Mouse (Mus musculus): ENCODE measurements around the gene Rplp2. TPM values are rescaled to one million over a fixed set of nuclear protein-coding genes. Genes with fewer than 3 reads are reported as not detected.

Gene Rplp2
- polyA plus RNA-seq, 1 experiment from 2014 or later: 1,319 TPM

GRCm38 (mm10) chr7:141417731-141418681 lies 29.2 kb upstream of the Rplp2 start:
- H3K4me1 ChIP-seq: peaks cover 8% of the 10 kb centered on the region
- H3K9ac ChIP-seq: no peak overlapping the region
- no peaks in the 10 kb centered on the region for H3K9me3 ChIP-seq
- H3K4me3 ChIP-seq (replicated peaks): no peak overlapping the region
- WGBS: 73% methylated on average over 8 of the region's 8 CpGs
- H3K27me3 ChIP-seq (replicated peaks): no peaks in the 10 kb centered on the region
- H3K27ac ChIP-seq: no peak overlapping the region
- H3K4me2 ChIP-seq: no peak overlapping the region
- H3K36me3 ChIP-seq: no peaks in the 10 kb centered on the region
- no peak for ATAC-seq (ENCODE audit: insufficient read depth, low FRiP score, low read depth)

- Histone ChIP-seq H3K9ac (no peak overlapping the region), H3K4me3 (replicated peaks) (no peak overlapping the region), H3K4me1 (0 out of 2 replicates have a peak, but pooled peaks cover 5% of the 10 kb centered on the region), H3K4me2 (no peak overlapping the region), H3K27ac (no peak overlapping the region), H3K9me3 (no peaks in the 10 kb centered on the region), H3K36me3 (no peaks in the 10 kb centered on the region), H3K27me3 (replicated peaks) (no peaks in the 10 kb centered on the region)
- WGBS: 58% methylated on average over 7 of the region's 7 CpGs
- no peak for ATAC-seq (ENCODE audit: insufficient read depth, low FRiP score, low read depth)
Observed at GRCm38 (mm10) chr7:141418970-141419369, 28.2 kb upstream of the Rplp2 start.

DNA sequence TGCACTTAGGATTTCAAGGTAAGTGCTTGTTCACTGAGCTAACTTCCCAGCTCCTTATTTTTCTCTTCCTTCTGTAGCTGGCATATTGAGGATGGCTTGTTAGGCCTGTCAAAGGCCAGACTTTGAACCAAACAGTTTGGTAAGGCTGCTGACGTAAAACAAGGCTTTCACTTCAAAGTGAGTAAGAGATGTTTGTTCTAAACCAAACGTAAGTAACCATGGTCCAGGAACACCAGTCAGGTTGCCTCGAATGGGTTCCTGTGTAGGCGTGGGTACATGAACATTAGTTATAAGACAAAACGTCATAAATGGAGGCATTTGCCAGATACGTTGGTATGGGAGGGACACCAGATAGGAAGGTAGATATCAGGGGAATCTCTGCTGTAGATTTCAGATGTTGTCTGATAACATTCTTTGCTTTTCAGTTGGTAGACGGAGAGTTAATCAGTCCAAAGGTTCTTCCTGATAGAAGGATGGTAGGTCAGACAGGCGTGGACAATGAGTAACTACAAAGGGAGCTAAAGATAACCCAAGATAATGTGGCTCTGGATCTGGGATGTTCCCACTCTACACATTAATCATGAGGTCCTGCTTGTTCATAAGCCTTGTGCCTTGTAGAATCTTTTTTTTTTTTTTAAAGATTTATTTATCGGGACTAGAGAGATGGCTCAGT lies 27.0 kb upstream of the Rplp2 start:
- H3K9ac ChIP-seq: no peak overlapping the region
- no peaks in the 10 kb centered on the region for H3K4me1 ChIP-seq
- H3K36me3 ChIP-seq: no peaks in the 10 kb centered on the region
- no peaks in the 10 kb centered on the region for H3K9me3 ChIP-seq
- H3K4me3 ChIP-seq (replicated peaks): no peak overlapping the region
- H3K4me2 ChIP-seq: no peak overlapping the region
- H3K27me3 ChIP-seq (replicated peaks): no peaks in the 10 kb centered on the region
- ATAC-seq (ENCODE audit: insufficient read depth, low FRiP score, low read depth): no peak
- 71% methylated on average over 9 of the region's 9 CpGs for WGBS
- H3K27ac ChIP-seq: no peak overlapping the region

- Histone ChIP-seq H3K4me3 (replicated peaks) (no peak overlapping the region), H3K27ac (no peak overlapping the region), H3K4me1 (0 out of 2 replicates have a peak, but pooled peaks cover under 1% of the 10 kb centered on the region), H3K9me3 (no peaks in the 10 kb centered on the region), H3K4me2 (no peak overlapping the region), H3K27me3 (replicated peaks) (no peaks in the 10 kb centered on the region), H3K36me3 (no peaks in the 10 kb centered on the region), H3K9ac (no peak overlapping the region)
- no peak for ATAC-seq (ENCODE audit: insufficient read depth, low FRiP score, low read depth)
- WGBS: 72% methylated on average over 4 of the region's 4 CpGs
Observed at GRCm38 (mm10) chr7:141423811-141424210, 23.4 kb upstream of the Rplp2 start.

DNA sequence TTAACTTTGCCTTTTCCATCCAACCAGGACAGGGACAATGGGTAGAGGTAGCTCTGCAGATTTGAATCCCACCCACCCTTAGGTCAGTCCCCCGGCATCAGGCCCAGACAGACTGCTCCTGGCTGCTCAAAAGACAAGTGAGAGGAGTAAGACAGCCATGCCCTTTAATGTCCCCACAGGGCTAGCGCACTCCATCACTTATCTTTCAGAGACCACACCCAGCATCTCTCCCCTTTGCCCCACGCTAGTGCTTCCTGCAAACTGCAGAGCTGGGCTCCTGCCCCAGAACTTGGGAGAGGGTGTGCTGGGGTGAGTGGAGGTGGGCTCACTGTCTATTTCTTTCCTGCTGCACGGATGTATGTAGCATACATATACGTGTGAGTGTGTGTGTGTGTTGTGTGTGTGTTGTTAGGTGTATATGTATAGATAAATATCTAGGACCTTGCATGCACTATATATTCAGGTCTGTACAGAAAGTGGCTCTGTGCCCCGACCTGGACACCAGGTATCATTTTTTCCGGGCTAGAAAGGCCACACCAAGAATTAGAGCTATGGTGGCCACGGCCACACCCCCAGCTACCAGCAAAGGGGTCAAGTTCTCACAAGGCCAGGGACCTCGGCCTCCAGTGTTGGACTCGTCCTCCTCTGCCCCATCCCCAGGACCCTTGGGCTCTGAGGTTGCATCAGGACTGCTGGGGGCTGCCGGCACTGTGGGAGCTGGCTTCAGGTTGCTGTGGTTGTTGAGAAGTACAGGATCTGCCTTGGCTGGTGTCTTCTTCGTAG lies 20.0 kb upstream of the Rplp2 start:
- WGBS: 77% methylated on average over 12 of the region's 12 CpGs
- Histone ChIP-seq H3K4me3 (replicated peaks) (no peak overlapping the region), H3K27ac (no peak overlapping the region), H3K9ac (no peak overlapping the region), H3K9me3 (no peaks in the 10 kb centered on the region), H3K4me1 (peaks cover 17% of the 10 kb centered on the region), H3K36me3 (peaks cover 9% of the 10 kb centered on the region), H3K4me2 (no peak overlapping the region), H3K27me3 (replicated peaks) (no peaks in the 10 kb centered on the region)
- no peak for ATAC-seq (ENCODE audit: insufficient read depth, low FRiP score, low read depth)

- Histone ChIP-seq H3K4me1 (peaks cover 22% of the 10 kb centered on the region), H3K36me3 (peaks cover 9% of the 10 kb centered on the region), H3K9ac (no peak overlapping the region), H3K9me3 (no peaks in the 10 kb centered on the region), H3K4me2 (no peak overlapping the region; the same call in 1 of the 2 replicates), H3K4me3 (replicated peaks) (no peak overlapping the region), H3K27me3 (replicated peaks) (no peaks in the 10 kb centered on the region), H3K27ac (no peak overlapping the region)
- 39% methylated on average over 5 of the region's 5 CpGs for WGBS
- ATAC-seq (ENCODE audit: insufficient read depth, low FRiP score, low read depth): no peak
Observed at GRCm38 (mm10) chr7:141428701-141429100, 18.5 kb upstream of the Rplp2 start.

DNA sequence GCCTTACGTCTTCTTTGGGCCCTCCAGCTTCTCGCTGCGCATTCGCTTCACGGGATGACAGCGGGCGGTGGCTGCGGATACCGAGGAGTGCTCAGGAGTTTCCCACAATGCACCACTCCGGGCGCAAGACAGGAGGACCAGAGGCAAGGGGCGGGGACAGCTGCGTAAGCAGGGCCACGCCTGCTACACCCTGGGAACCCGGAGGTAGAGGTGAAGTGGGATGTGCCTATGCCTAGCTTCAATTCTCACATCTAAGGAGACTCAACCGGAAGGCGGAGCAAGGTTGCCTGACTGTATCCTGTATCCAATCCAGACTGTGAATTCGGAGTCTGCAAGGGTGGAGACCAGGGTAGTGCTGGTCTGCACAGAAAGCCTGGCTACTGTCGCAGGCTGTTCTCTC lies 17.9 kb upstream of the Rplp2 start, which contains the start of gene Cend1:
Cend1 (minus strand) TSS at position 182 of the 400 bp plus-strand sequence.
- Histone ChIP-seq H3K36me3 (peaks cover 9% of the 10 kb centered on the region), H3K4me1 (peaks cover 28% of the 10 kb centered on the region), H3K4me2 (peak within 1 kb of the TSS; percentile 34), H3K27ac (no peak within 1 kb of the TSS), H3K4me3 (replicated peaks) (0 out of 2 replicates have a peak within 1 kb of the TSS, but pooled peaks have one; percentile 12), H3K27me3 (replicated peaks) (no peaks in the 10 kb centered on the region), H3K9me3 (no peaks in the 10 kb centered on the region), H3K9ac (no peak within 1 kb of the TSS)
- ATAC-seq (ENCODE audit: insufficient read depth, low FRiP score, low read depth): peak; percentile 70
- WGBS: 4% methylated on average over 19 of the region's 19 CpGs

DNA sequence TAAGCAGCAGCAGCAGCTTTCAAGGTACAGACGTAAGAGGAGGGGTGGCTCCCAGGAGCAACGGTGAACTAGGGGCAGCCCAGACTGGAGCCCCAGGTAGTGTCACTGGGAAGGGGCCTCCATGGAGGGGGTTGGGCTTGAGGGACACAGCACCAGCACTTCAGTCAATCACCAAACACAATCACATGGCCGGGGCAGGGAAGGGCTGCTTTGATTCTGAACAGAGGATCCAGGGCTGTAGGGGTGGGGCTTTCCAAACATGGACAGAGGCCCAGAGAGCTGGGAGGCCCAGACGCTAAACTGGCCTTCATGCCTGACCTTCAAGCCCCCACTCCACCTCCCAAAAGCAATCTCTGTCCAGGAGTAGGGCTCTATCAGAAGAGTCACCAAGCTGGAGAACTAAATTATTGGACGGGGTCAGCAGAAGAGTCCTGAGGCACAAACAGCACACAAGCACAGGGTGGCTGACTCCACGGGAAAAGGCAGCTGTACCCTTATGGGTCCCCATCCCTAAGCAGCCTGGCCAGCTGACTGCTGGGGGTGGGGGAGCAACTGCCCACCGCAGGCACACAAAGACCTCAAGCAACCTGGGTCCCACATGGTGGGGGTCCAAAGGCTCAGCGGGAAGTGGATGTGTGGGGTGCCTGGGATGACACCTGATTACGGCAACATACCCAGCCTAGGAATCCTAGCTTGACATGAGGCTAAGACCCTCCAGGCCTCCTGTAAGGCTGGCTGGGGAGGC lies 17.2 kb upstream of the Rplp2 start:
- 53% methylated on average over 9 of the region's 9 CpGs for WGBS
- Histone ChIP-seq H3K9ac (no peak overlapping the region), H3K4me2 (peak overlapping the region; percentile 34), H3K27ac (no peak overlapping the region), H3K36me3 (peaks cover 9% of the 10 kb centered on the region), H3K4me3 (replicated peaks) (no peak overlapping the region), H3K4me1 (peaks cover 35% of the 10 kb centered on the region), H3K27me3 (replicated peaks) (no peaks in the 10 kb centered on the region), H3K9me3 (no peaks in the 10 kb centered on the region)
- no peak for ATAC-seq (ENCODE audit: insufficient read depth, low FRiP score, low read depth)

- ATAC-seq (ENCODE audit: insufficient read depth, low FRiP score, low read depth): no peak
- H3K9ac ChIP-seq: no peak overlapping the region
- 91% methylated on average over 9 of the region's 9 CpGs for WGBS
- no peak overlapping the region for H3K27ac ChIP-seq
- no peaks in the 10 kb centered on the region for H3K9me3 ChIP-seq
- peaks cover 9% of the 10 kb centered on the region for H3K36me3 ChIP-seq
- H3K4me3 ChIP-seq (replicated peaks): no peak overlapping the region
- H3K4me2 ChIP-seq: no peak overlapping the region
- H3K27me3 ChIP-seq (replicated peaks): no peaks in the 10 kb centered on the region
- H3K4me1 ChIP-seq: peaks cover 41% of the 10 kb centered on the region
Observed at GRCm38 (mm10) chr7:141430585-141431240, 16.5 kb upstream of the Rplp2 start.

DNA sequence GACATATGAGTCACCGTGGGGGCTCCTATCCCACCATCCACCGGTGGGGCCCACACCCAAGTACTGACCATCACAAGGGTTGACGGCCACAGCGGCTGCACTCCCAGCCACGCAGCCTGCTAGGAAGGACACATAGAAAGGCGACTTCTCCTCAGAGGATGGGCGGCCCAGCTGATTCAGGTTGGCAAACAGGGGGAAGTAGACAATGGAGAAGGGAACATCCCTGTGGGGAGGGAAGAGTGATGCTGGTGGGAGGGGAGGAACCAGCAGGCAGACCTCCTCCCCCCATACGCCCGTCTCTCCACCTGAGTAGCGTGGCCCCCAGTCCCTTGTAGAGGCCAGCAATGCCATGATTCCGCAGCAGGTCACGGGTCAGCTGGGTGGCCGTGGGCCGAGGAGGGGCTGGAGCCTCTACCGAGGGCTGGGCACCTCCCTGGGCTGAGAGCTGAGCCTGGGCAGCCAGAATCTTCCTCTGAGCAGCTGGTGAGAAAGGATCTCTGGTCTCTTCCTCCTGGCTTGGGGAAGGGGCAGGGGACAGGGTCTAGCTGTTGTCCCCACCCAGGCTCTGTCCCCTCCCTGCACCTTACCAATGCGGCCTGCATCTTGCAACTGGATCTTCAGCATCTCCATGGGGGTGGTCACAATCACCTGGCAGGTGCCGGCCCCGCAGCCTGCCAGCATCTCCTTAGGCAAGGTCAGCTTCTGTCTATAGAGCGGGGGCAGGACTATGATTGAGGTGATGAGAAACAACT lies 15.6 kb upstream of the Rplp2 start:
- H3K4me1 ChIP-seq: peaks cover 50% of the 10 kb centered on the region
- H3K36me3 ChIP-seq: peaks cover 9% of the 10 kb centered on the region
- H3K9me3 ChIP-seq: no peaks in the 10 kb centered on the region
- H3K4me3 ChIP-seq (replicated peaks): no peak overlapping the region
- no peak overlapping the region for H3K27ac ChIP-seq
- H3K9ac ChIP-seq: no peak overlapping the region
- no peak for ATAC-seq (ENCODE audit: insufficient read depth, low FRiP score, low read depth)
- no peak overlapping the region for H3K4me2 ChIP-seq
- no peaks in the 10 kb centered on the region for H3K27me3 ChIP-seq (replicated peaks)
- WGBS: 93% methylated on average over 19 of the region's 19 CpGs
